Mouse (Mus musculus): ENCODE results near the gene Tpmt. TPM values are rescaled to one million over a fixed set of nuclear protein-coding genes. Genes with fewer than 3 reads are reported as not detected.

Gene Tpmt
- polyA plus RNA-seq (2015; fragmentation: Nextera tagmentation; extraction: Ambion mirVana): 23.2 and 23.6 TPM in 2 replicates

GRCm38 (mm10) chr13:47044617-47044947 lies at the start of gene Tpmt:
TSS of gene Tpmt (minus strand) at chr13:47044737.
- no peak for ATAC-seq (replicated peaks)
- peak within 1 kb of the TSS; percentile 86 for H3K4me3 ChIP-seq
- peak within 1 kb of the TSS; percentile 80 for H3K9ac ChIP-seq (replicated peaks)
- no peaks in the 10 kb centered on the region for H3K27me3 ChIP-seq
- peaks cover 12% of the 10 kb centered on the region; the same call in 1 of the 2 replicates for H3K36me3 ChIP-seq
- H3K4me2 ChIP-seq (replicated peaks): peak within 1 kb of the TSS; percentile 95
- H3K27ac ChIP-seq (replicated peaks): peak within 1 kb of the TSS; percentile 70
- peaks cover 17% of the 10 kb centered on the region for H3K4me1 ChIP-seq
- no peaks in the 10 kb centered on the region for H3K9me3 ChIP-seq
- WGBS: 15% methylated on average over 10 of the region's 10 CpGs

- 91% methylated on average over 2 of the region's 2 CpGs for WGBS
- peaks cover 45% of the 10 kb centered on the region for H3K36me3 ChIP-seq
- ATAC-seq (replicated peaks): no peak
These were observed 49.3 kb upstream of the Tpmt start for GRCm38 (mm10) chr13:47093791-47094190.

GRCm38 (mm10) chr13:47089271-47089670 lies 44.7 kb upstream of the Tpmt start:
- Histone ChIP-seq H3K36me3 (peaks cover 45% of the 10 kb centered on the region), H3K9me3 (no peaks in the 10 kb centered on the region)
- 86% methylated on average over 2 of the region's 2 CpGs for WGBS

More at GRCm38 (mm10) chr13:47093791-47094190, 49.3 kb upstream of the Tpmt start:
- Histone ChIP-seq H3K4me3 (no peak overlapping the region), H3K9ac (replicated peaks) (no peak overlapping the region), H3K27me3 (no peaks in the 10 kb centered on the region), H3K27ac (replicated peaks) (no peak overlapping the region), H3K9me3 (no peaks in the 10 kb centered on the region), H3K4me2 (replicated peaks) (no peak overlapping the region), H3K4me1 (no peaks in the 10 kb centered on the region)

GRCm38 (mm10) chr13:47088433-47088832 lies 43.9 kb upstream of the Tpmt start:
- Histone ChIP-seq H3K27ac (replicated peaks) (no peak overlapping the region), H3K36me3 (peaks cover 39% of the 10 kb centered on the region), H3K4me1 (no peaks in the 10 kb centered on the region), H3K9me3 (no peaks in the 10 kb centered on the region), H3K4me2 (replicated peaks) (no peak overlapping the region), H3K27me3 (no peaks in the 10 kb centered on the region), H3K9ac (replicated peaks) (no peak overlapping the region), H3K4me3 (no peak overlapping the region)
- WGBS: 100% methylated on average over 1 of the region's 1 CpGs
- ATAC-seq (replicated peaks): no peak

More at GRCm38 (mm10) chr13:47089271-47089670, 44.7 kb upstream of the Tpmt start:
- ATAC-seq (replicated peaks): no peak
- Histone ChIP-seq H3K4me1 (no peaks in the 10 kb centered on the region), H3K27me3 (no peaks in the 10 kb centered on the region), H3K4me3 (no peak overlapping the region), H3K4me2 (replicated peaks) (no peak overlapping the region), H3K9ac (replicated peaks) (no peak overlapping the region), H3K27ac (replicated peaks) (no peak overlapping the region)

- no peak overlapping the region for H3K4me2 ChIP-seq (replicated peaks)
- H3K9me3 ChIP-seq: no peaks in the 10 kb centered on the region
- H3K27me3 ChIP-seq: no peaks in the 10 kb centered on the region
- peaks cover 74% of the 10 kb centered on the region for H3K36me3 ChIP-seq
- H3K27ac ChIP-seq (replicated peaks): no peak overlapping the region
- no peak overlapping the region for H3K4me3 ChIP-seq
- no peak overlapping the region for H3K9ac ChIP-seq (replicated peaks)
- no peaks in the 10 kb centered on the region for H3K4me1 ChIP-seq
- ATAC-seq (replicated peaks): no peak
- 86% methylated on average over 4 of the region's 4 CpGs for WGBS
These were observed 36.5 kb upstream of the Tpmt start for GRCm38 (mm10) chr13:47080905-47081505.

GRCm38 (mm10) chr13:47078799-47079198 lies 34.3 kb upstream of the Tpmt start:
- Histone ChIP-seq H3K36me3 (peaks cover 74% of the 10 kb centered on the region), H3K27me3 (no peaks in the 10 kb centered on the region), H3K9me3 (no peaks in the 10 kb centered on the region), H3K4me2 (replicated peaks) (no peak overlapping the region), H3K27ac (replicated peaks) (no peak overlapping the region), H3K9ac (replicated peaks) (no peak overlapping the region), H3K4me3 (no peak overlapping the region), H3K4me1 (no peaks in the 10 kb centered on the region)
- 72% methylated on average over 5 of the region's 5 CpGs for WGBS
- no peak for ATAC-seq (replicated peaks)

GRCm38 (mm10) chr13:47077367-47077766 lies 32.8 kb upstream of the Tpmt start:
- Histone ChIP-seq H3K4me2 (replicated peaks) (no peak overlapping the region), H3K27me3 (no peaks in the 10 kb centered on the region), H3K4me1 (no peaks in the 10 kb centered on the region), H3K9me3 (no peaks in the 10 kb centered on the region), H3K4me3 (no peak overlapping the region), H3K9ac (replicated peaks) (no peak overlapping the region), H3K36me3 (peaks cover 70% of the 10 kb centered on the region), H3K27ac (replicated peaks) (no peak overlapping the region)
- no peak for ATAC-seq (replicated peaks)

- Histone ChIP-seq H3K4me3 (no peak overlapping the region), H3K4me2 (replicated peaks) (no peak overlapping the region), H3K27ac (replicated peaks) (no peak overlapping the region), H3K27me3 (no peaks in the 10 kb centered on the region), H3K4me1 (no peaks in the 10 kb centered on the region), H3K9me3 (no peaks in the 10 kb centered on the region), H3K9ac (replicated peaks) (no peak overlapping the region), H3K36me3 (peaks cover 67% of the 10 kb centered on the region)
- no peak for ATAC-seq (replicated peaks)
- 89% methylated on average over 5 of the region's 5 CpGs for WGBS
These were observed 31.6 kb upstream of the Tpmt start for GRCm38 (mm10) chr13:47076156-47076555.

GRCm38 (mm10) chr13:47072484-47072883 lies 27.9 kb upstream of the Tpmt start:
- Histone ChIP-seq H3K27ac (replicated peaks) (no peak overlapping the region), H3K9ac (replicated peaks) (no peak overlapping the region), H3K27me3 (no peaks in the 10 kb centered on the region), H3K4me2 (replicated peaks) (no peak overlapping the region), H3K4me3 (no peak overlapping the region), H3K36me3 (peaks cover 41% of the 10 kb centered on the region), H3K9me3 (no peaks in the 10 kb centered on the region), H3K4me1 (no peaks in the 10 kb centered on the region)
- ATAC-seq (replicated peaks): no peak
- WGBS: 86% methylated on average over 5 of the region's 5 CpGs

GRCm38 (mm10) chr13:47071871-47072270 lies 27.3 kb upstream of the Tpmt start:
- no peak for ATAC-seq (replicated peaks)
- Histone ChIP-seq H3K9ac (replicated peaks) (no peak overlapping the region), H3K27ac (replicated peaks) (no peak overlapping the region), H3K4me3 (no peak overlapping the region), H3K4me1 (no peaks in the 10 kb centered on the region), H3K36me3 (peaks cover 42% of the 10 kb centered on the region), H3K4me2 (replicated peaks) (no peak overlapping the region), H3K9me3 (no peaks in the 10 kb centered on the region), H3K27me3 (no peaks in the 10 kb centered on the region)
- 97% methylated on average over 13 of the region's 13 CpGs for WGBS

GRCm38 (mm10) chr13:47070329-47071080 lies 26.0 kb upstream of the Tpmt start:
- Histone ChIP-seq H3K36me3 (peaks cover 48% of the 10 kb centered on the region), H3K9me3 (no peaks in the 10 kb centered on the region), H3K9ac (replicated peaks) (no peak overlapping the region), H3K4me3 (no peak overlapping the region), H3K27me3 (no peaks in the 10 kb centered on the region), H3K4me1 (no peaks in the 10 kb centered on the region), H3K4me2 (replicated peaks) (no peak overlapping the region), H3K27ac (replicated peaks) (no peak overlapping the region)
- no peak for ATAC-seq (replicated peaks)
- WGBS: 80% methylated on average over 15 of the region's 15 CpGs

GRCm38 (mm10) chr13:47067001-47067400 lies 22.5 kb upstream of the Tpmt start:
- peaks cover 53% of the 10 kb centered on the region for H3K36me3 ChIP-seq

More at GRCm38 (mm10) chr13:47067001-47067400, 22.5 kb upstream of the Tpmt start:
- Histone ChIP-seq H3K9ac (replicated peaks) (no peak overlapping the region), H3K27me3 (no peaks in the 10 kb centered on the region), H3K4me2 (replicated peaks) (no peak overlapping the region), H3K27ac (replicated peaks) (no peak overlapping the region), H3K4me1 (no peaks in the 10 kb centered on the region), H3K4me3 (no peak overlapping the region), H3K9me3 (no peaks in the 10 kb centered on the region)
- 96% methylated on average over 6 of the region's 6 CpGs for WGBS
- no peak for ATAC-seq (replicated peaks)
